Mouse (Mus musculus) heart, postnatal 0 days (tissue): ENCODE data around the gene AL732309.1.

Experiments
- CTCF ChIP-seq: IDR thresholded peaks from 2 replicates; pipeline ENCODE4 v1.5.1; 2016; ENCODE audit warnings: antibody characterized with exemption, control low read depth, low read depth
- EP300 ChIP-seq: IDR thresholded peaks from 2 replicates; pipeline ENCODE4 v1.6.1; 2016; ENCODE audit warnings: antibody characterized with exemption, low read depth

- TF ChIP-seq CTCF (no peak), EP300 (no peak)
These were observed 17.6 kb upstream of the AL732309.1 start for GRCm38 (mm10) chr2:25264286-25264660.
